Mouse (Mus musculus): Measurements from ENCODE around the gene Tgm5. TPM values are rescaled to one million over a fixed set of nuclear protein-coding genes. Genes with fewer than 3 reads are reported as not detected.
"Not testable (repeated sequence)": the region's sequence is repeated elsewhere in the genome, so short reads cannot be mapped to it uniquely, and the experiment has no call there.

The Tgm5 gene
- total RNA-seq (2021), result not detected
- long read RNA-seq, experiment 1, result 0 reads
- long read RNA-seq, experiment 2, result 0 reads

GRCm38 (mm10) chr2:121085480-121086185 lies at the start of gene Tgm5:
Gene Tgm5, minus strand, starts transcription at chr2:121085841.
- DNase-seq, result no peak
- intact Hi-C loops (cut with DNase I), result loop anchor here (1.0 kb wide), 1 partner anchor 9 kb away; no protein-coding TSS in a partner anchor

DNA sequence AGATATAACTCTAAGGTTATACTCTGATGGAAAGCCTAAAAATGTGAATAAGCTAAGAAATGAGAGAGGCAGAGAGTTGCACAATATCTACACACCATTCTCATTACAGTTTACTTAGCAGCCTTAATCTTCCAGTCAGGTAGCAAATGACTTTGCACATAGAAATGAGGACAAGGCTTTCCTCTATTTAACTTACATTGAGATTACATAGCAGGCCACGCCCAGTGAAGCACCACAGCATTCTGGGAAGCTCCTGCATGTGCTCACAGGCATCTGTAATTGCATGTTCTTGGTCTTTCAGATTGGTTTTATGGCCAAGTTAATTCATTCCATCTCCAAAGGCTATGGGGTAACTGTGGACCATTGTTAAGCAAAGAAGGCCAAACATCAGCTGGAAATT lies 47.2 kb upstream of the Tgm5 start:
- DNase-seq, result no peak
- intact Hi-C loops (cut with DNase I), result no loop called here

DNA sequence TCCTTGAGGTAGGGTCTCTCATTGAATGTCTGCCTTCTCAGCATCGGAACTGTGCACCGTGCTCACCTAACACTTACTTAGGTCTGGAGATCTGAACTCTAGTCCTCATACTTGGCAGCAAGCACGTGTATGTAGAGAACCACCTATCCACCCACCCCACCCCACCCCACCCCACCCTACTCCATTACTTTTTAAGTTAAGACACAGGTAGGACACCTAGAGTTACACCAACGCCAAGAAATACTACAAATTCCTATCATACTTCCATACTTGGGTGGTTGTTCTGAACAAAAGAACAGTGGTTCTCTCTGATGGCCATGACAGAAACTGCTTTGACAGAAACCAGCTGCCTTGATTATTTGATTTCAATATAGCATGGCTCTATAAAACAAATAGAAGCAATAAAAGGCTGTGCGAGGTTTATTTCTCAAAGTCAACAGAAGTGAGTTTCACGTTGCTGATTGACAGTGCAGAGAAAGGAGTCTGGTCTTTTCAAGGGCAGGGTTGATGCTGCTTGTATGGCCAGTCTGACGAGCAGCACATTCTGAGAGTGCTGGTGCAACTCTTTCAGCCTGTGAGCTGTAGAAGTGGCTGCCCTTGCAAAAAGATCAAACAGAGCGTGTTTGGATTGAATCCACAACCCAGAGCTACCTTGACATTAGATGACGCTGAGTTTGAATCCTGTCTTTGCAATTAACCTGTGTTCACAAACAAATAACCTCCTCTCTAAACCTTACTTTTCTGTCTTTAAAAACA lies 43.4 kb upstream of the Tgm5 start:
- intact Hi-C loops (cut with DNase I), result no loop called here
- DNase-seq, result no peak

DNA sequence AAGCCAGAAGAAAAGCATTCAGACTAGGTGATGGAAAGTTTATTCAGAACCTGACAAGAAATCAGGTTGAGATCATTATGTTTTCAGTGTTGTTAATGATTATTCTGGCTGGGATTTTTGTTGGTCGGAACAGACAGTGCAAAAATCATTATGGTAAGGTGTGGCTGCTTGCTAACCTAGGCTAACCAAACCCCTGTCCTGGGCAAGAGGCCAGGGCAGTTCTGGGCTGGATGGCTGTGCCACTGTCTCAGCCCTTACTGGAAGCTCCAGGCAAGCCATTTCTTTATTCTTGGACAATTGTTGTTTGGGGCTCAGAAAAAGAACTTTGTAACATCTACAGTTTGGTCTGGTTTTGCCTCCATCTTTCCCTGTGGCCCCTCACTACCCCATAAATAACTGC lies 41.9 kb upstream of the Tgm5 start:
- DNase-seq, result no peak
- intact Hi-C loops (cut with DNase I), result no loop called here

GRCm38 (mm10) chr2:121126302-121126701 lies 40.7 kb upstream of the Tgm5 start:
- intact Hi-C loops (cut with DNase I); DNase-seq: not testable (repeated sequence)

DNA sequence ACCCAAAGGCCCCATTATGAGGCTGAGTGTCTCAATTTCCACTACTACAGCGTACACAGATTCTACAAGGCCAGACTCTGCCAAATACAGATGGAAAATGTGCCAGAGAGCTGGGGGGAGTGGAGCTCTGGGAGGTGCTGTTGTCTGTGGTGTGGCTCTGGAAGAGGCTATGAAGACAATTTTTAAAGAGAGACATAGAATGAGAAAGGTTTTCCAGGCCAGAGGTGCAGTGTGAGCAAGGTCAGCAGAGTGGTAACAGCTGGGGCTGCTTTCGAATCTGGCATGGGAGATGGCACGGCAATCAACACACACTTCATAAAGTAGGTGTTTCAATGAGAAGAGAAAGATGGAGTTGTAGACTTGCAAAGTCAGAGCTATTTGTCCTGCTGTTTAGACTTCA lies 33.6 kb upstream of the Tgm5 start:
- intact Hi-C loops (cut with DNase I), result no loop called here

GRCm38 (mm10) chr2:121115418-121115817 lies 29.8 kb upstream of the Tgm5 start:
- intact Hi-C loops (cut with DNase I), result no loop called here
- DNase-seq, result no peak

More for the DNA sequence above, 33.6 kb upstream of the Tgm5 start:
- no peak for DNase-seq

DNA sequence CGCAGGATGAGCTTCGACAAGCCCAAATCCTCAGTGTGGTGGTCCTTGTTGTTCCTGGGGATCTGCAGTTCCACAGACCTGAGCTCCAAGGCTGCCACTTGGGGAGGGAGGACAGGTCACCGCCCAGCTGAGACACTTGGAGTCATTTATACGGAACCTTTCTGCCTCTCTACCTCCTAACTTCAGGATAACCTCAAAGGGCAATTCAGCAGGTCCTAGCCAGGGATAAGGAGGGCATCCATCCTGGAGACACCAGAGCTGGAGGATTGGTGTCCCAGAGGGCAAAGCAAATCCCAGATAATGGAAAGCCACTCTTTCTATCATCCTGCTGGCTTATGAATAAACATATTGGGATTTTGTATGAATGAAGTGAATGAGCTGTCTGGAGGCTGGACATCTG lies 24.1 kb upstream of the Tgm5 start, which contains the start of gene Tgm7:
Gene Tgm7, minus strand, starts transcription at position 101 of the 400 bp plus-strand sequence.
- intact Hi-C loops (cut with DNase I), result no loop called here
- DNase-seq, result no peak

- intact Hi-C loops (cut with DNase I), result no loop called here
- DNase-seq, result no peak
Observed at GRCm38 (mm10) chr2:121105940-121106339, 20.3 kb upstream of the Tgm5 start.

DNA sequence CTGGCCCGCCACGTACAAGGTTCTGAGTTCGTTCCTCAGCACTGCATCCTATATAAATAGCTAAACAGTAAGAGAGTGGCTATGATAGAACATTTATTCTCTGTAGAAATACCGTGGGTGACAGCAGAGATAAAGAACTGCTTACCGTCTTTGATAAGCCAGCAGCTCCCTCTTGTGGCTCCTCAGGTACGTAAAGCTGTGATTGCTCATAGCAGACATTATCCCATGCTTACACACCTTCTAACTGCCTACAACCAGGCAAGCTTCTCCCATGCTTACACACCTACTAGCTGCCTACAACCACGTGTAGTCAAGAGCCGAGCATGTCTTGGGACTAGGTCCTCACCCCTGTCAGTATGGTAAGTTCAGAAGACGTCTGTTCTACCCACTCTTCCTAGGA lies 16.4 kb upstream of the Tgm5 start:
- intact Hi-C loops (cut with DNase I), result loop anchor here (5.0 kb wide), 3 partner anchors 60 to 220 kb away; partner anchors contain the start of gene Tmem62
- DNase-seq, result peak; percentile 20 to 34

GRCm38 (mm10) chr2:121089751-121090150 lies 4.1 kb upstream of the Tgm5 start:
- intact Hi-C loops (cut with DNase I), result no loop called here
- no peak for DNase-seq

DNA sequence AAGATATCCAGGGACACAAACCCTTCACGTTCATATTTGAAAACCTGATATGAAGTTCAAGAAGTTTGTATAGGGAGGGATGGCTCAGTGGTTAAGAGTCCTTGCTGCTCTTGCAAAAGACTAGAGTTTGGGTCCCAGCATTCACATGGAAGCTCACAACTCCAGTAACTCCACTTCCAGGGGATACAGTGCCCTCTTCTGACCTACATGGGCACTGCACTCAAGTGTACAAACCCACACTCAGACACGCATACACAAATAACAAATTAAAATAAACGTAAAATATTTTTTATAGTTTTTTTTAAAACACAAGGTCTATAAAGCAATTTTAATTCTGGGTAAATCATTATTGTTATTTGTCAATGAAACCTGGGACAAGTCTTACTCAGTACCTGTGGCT lies 2.9 kb upstream of the Tgm5 start:
- intact Hi-C loops (cut with DNase I), result no loop called here
- no peak for DNase-seq

DNA sequence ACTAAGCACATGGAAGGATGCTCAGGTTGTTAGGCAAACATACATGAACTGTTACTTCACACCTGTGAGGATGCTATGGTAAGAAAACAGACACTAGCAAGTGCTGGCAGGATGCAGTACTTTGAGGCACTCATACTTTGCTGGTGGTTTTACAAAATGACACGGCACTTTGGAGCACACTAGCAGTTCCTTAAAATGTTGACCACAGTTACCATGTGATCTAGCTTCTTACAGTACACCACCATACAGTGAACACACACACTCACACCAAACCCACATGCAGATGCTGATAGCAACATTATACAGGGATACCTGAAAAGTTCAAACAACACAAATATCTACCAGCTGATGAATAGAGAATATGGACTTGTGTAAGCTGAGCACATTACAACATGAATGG lies 3.0 kb downstream of the Tgm5 start:
- intact Hi-C loops (cut with DNase I), result no loop called here
- no peak for DNase-seq

- no peak for DNase-seq
- intact Hi-C loops (cut with DNase I), result no loop called here
Observed at GRCm38 (mm10) chr2:121074747-121075146, 10.9 kb downstream of the Tgm5 start.

- DNase-seq, result no peak
- intact Hi-C loops (cut with DNase I), result no loop called here
Observed at GRCm38 (mm10) chr2:121071871-121072270, 13.8 kb downstream of the Tgm5 start.

- intact Hi-C loops (cut with DNase I), result no loop called here
Observed at GRCm38 (mm10) chr2:121069506-121069905, 16.1 kb downstream of the Tgm5 start.

DNA sequence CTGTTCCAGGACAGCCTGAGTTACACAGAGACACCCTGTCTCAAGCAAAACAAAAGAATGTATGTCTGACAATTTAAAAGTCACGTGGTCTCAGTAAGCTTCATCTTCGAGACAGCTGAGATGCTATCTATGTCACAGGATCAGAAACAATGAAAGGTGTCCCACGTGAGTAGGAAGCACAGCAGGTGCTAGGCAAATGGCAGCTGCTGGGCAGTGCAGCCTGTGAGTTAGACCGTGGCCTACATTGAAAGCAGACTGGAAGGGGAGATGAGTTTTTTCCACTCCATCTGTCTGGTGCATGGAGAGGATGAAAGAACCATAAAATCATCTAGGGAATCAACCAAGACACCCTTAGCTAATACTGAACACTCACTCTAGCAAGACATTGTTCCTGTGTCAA lies 18.5 kb downstream of the Tgm5 start:
- intact Hi-C loops (cut with DNase I), result no loop called here
- DNase-seq, result no peak

More at GRCm38 (mm10) chr2:121069506-121069905, 16.1 kb downstream of the Tgm5 start:
- DNase-seq, result no peak

GRCm38 (mm10) chr2:121061315-121061714 lies 24.3 kb downstream of the Tgm5 start:
- no peak for DNase-seq
- intact Hi-C loops (cut with DNase I), result no loop called here

DNA sequence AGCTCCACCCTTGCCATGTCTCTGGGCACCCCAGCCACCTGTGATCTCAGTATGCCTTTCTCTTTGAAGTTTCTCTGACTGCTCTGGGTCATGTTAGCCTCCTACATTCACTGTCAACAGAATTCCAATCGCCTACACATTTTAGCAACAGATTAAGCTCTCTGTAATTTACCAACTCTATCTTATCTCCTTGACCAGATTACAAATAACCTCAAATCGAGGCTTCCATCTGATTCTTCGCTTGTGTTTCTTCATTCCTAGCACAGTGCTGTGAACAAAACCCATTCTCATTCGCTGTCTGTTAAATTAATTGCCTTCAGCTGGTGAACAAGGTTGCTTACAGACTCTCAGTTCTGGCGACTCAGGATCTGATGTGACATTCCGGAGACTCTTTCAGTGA lies 27.6 kb downstream of the Tgm5 start:
- intact Hi-C loops (cut with DNase I), result no loop called here

GRCm38 (mm10) chr2:121055915-121056314 lies 29.7 kb downstream of the Tgm5 start:
- intact Hi-C loops (cut with DNase I), result no loop called here
- no peak for DNase-seq

More for the DNA sequence above, 27.6 kb downstream of the Tgm5 start:
- DNase-seq, result no peak

DNA sequence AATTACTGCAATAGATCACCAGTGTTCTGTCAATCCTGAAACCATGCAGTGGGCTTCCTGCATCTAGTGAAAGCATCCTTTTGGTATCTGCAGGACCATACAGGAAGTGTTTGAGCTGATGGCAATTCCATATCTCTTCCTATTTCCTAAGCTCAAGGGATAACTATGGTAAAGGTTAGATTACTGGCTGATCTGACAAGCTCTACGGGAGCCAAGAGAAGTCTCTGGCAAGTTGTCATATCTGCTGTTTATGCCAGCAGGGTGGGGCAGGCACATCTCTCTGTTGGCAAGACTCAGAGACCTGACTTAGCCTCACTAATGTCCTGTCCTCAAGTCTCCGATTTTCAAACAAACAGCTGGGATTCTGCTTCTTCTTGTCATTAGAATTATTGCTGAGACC lies 31.6 kb downstream of the Tgm5 start:
- DNase-seq, result no peak
- intact Hi-C loops (cut with DNase I), result no loop called here

- intact Hi-C loops (cut with DNase I), result no loop called here
- no peak for DNase-seq
Observed at GRCm38 (mm10) chr2:121052176-121052575, 33.5 kb downstream of the Tgm5 start.

Data from gastrocnemius, postnatal 36 days (tissue).